Mouse (Mus musculus) Patski (cell line): ENCODE measurements around the gene Ppargc1a. TPM values are rescaled to one million over a fixed set of nuclear protein-coding genes. Genes with fewer than 3 reads are reported as not detected.

ENCODE experiments used
- ATAC-seq: fragments of 100-300 bp; one replicate; pipeline ENCODE4 v1.8.0; 2021
- CTCF ChIA-PET: fragments of 350-600 bp; sonication (Branson Sonifier 250); formaldehyde crosslinking; loops from one replicate; lab custom pipeline; 2022; ENCODE audit warnings: inconsistent platforms; lab: Charles Lee
- POLR2A ChIA-PET: fragments of 350-600 bp; sonication (Branson Sonifier 250); formaldehyde crosslinking; loops from one replicate; lab custom pipeline; 2022; ENCODE audit warnings: antibody characterized with exemption, inconsistent platforms; lab: Charles Lee
- DNase-seq: peaks from one replicate; pipeline ENCODE4 v3.0.0-alpha.2; 2011; ENCODE audit warnings: low read depth, low spot score
- H3K27me3 ChIP-seq: fragments of 371-371 bp; one replicate; pipeline ENCODE4 v1.5.1; 2021
- CTCF ChIP-seq: fragments of 100-300 bp; IDR thresholded peaks from one replicate; pipeline ENCODE4 v1.5.1; 2021
- in situ Hi-C: fragments of 300-500 bp; cut with MboI; formaldehyde crosslinking; loops from 3 replicates; pipeline ENCODE4 v1.11.1; 2018; ENCODE audit warnings: low pct_unique_long_range_greater_than_20kb, mixed read lengths
- polyA plus RNA-seq: library from polyadenylated mRNA; unstranded; gene quantifications from one replicate; pipeline ENCODE4 v1.2.3, GENCODE M21; 2021

Ppargc1a gene
- polyA plus RNA-seq, 1 experiment from 2014 or later: 97.9 TPM

- no peak for DNase-seq
- no peaks in the 10 kb centered on the region for H3K27me3 ChIP-seq
- in situ Hi-C loops: no loop called here
- ChIA-PET POLR2A (interaction anchor here (0.5 to 1.3 kb wide), 4 partner anchors 9 to 610 kb away, joined by 3 to 4 read pairs (median 3); no protein-coding TSS in a partner anchor), CTCF (interaction anchor here (0.8 to 1.9 kb wide), 8 partner anchors 8 to 507 kb away, joined by 3 to 8 read pairs (median 3); no protein-coding TSS in a partner anchor)
- TF ChIP-seq CTCF: no peak
- no peak for ATAC-seq
These were observed 23.3 kb downstream of the Ppargc1a start for GRCm38 (mm10) chr5:51544141-51544735.

GRCm38 (mm10) chr5:51541557-51541956, 26.0 kb downstream of the Ppargc1a start:
- no peak for DNase-seq
- in situ Hi-C loops: no loop called here
- no peak for ATAC-seq
- H3K27me3 ChIP-seq: no peaks in the 10 kb centered on the region
- POLR2A ChIA-PET: no interaction called here
- CTCF ChIA-PET: no interaction called here
- no peak for TF ChIP-seq CTCF

- in situ Hi-C loops: no loop called here
- ChIA-PET POLR2A (interaction anchor here (0.6 kb wide), 1 partner anchor 55 kb away, joined by 3 read pairs; no protein-coding TSS in a partner anchor), CTCF (interaction anchor here (1.0 kb wide), 2 partner anchors 12 kb away, joined by 3 read pairs; no protein-coding TSS in a partner anchor)
These were observed 26.7 kb downstream of the Ppargc1a start for GRCm38 (mm10) chr5:51540816-51541215.

GRCm38 (mm10) chr5:51539563-51539962, 28.0 kb downstream of the Ppargc1a start:
- H3K27me3 ChIP-seq: no peaks in the 10 kb centered on the region
- no peak for ATAC-seq
- DNase-seq: no peak
- in situ Hi-C loops: no loop called here
- no peak for TF ChIP-seq CTCF
- ChIA-PET POLR2A (interaction anchor here (1.0 kb wide), 1 partner anchor 14 kb away, joined by 3 read pairs; no protein-coding TSS in a partner anchor), CTCF (no interaction called here)

More at GRCm38 (mm10) chr5:51540816-51541215, 26.7 kb downstream of the Ppargc1a start:
- DNase-seq (no peak), ATAC-seq (no peak)
- TF ChIP-seq CTCF: peak; percentile 42
- H3K27me3 ChIP-seq: no peaks in the 10 kb centered on the region

- H3K27me3 ChIP-seq: no peaks in the 10 kb centered on the region
- DNase-seq: no peak
- in situ Hi-C loops: no loop called here
- POLR2A ChIA-PET: interaction anchor here (0.6 kb wide), 1 partner anchor 379 kb away, joined by 3 read pairs; no protein-coding TSS in a partner anchor
- no peak for TF ChIP-seq CTCF
- no peak for ATAC-seq
- CTCF ChIA-PET: interaction anchor here (1.2 to 1.4 kb wide), 3 partner anchors 8 to 36 kb away, joined by 3 to 6 read pairs (median 3); no protein-coding TSS in a partner anchor
These were observed 29.2 kb downstream of the Ppargc1a start for GRCm38 (mm10) chr5:51538319-51538718.

GRCm38 (mm10) chr5:51537646-51538030, 29.9 kb downstream of the Ppargc1a start:
- in situ Hi-C loops: no loop called here
- POLR2A ChIA-PET: no interaction called here
- no peak for DNase-seq
- CTCF ChIA-PET: interaction anchor here (1.1 to 1.4 kb wide), 4 partner anchors 9 to 35 kb away, joined by 3 to 6 read pairs (median 3); no protein-coding TSS in a partner anchor
- TF ChIP-seq CTCF: no peak
- no peaks in the 10 kb centered on the region for H3K27me3 ChIP-seq
- no peak for ATAC-seq

GRCm38 (mm10) chr5:51537009-51537645, 30.4 kb downstream of the Ppargc1a start:
- ATAC-seq (no peak), DNase-seq (no peak)
- no peak for TF ChIP-seq CTCF
- POLR2A ChIA-PET: no interaction called here
- no peaks in the 10 kb centered on the region for H3K27me3 ChIP-seq
- CTCF ChIA-PET: interaction anchor here (0.7 to 1.6 kb wide), 6 partner anchors 12 to 496 kb away, joined by 3 to 6 read pairs (median 3); partner anchors contain the start of gene Ppargc1a
- in situ Hi-C loops: no loop called here

- DNase-seq (no peak), ATAC-seq (no peak)
- CTCF ChIA-PET: interaction anchor here (0.8 to 1.6 kb wide), 4 partner anchors 9 to 86 kb away, joined by 3 to 4 read pairs (median 3); no protein-coding TSS in a partner anchor
- in situ Hi-C loops: no loop called here
- no peak for TF ChIP-seq CTCF
- no peaks in the 10 kb centered on the region for H3K27me3 ChIP-seq
- POLR2A ChIA-PET: interaction anchor here (0.7 to 1.1 kb wide), 2 partner anchors 18 to 494 kb away, joined by 3 to 5 read pairs; no protein-coding TSS in a partner anchor
These were observed 33.1 kb downstream of the Ppargc1a start for GRCm38 (mm10) chr5:51534456-51534855.

- no peaks in the 10 kb centered on the region for H3K27me3 ChIP-seq
- no peak for TF ChIP-seq CTCF
- ATAC-seq: no peak
- ChIA-PET POLR2A (interaction anchor here (1.0 kb wide), 1 partner anchor 179 kb away, joined by 3 read pairs; no protein-coding TSS in a partner anchor), CTCF (no interaction called here)
- DNase-seq: no peak
- in situ Hi-C loops: no loop called here
These were observed 36.2 kb downstream of the Ppargc1a start for GRCm38 (mm10) chr5:51531286-51531685.

GRCm38 (mm10) chr5:51529444-51529843, 38.1 kb downstream of the Ppargc1a start:
- in situ Hi-C loops: no loop called here
- ChIA-PET POLR2A (interaction anchor here (1.2 to 1.4 kb wide), 2 partner anchors 10 to 62 kb away, joined by 3 to 6 read pairs; no protein-coding TSS in a partner anchor), CTCF (interaction anchor here (1.9 kb wide), 1 partner anchor 10 kb away, joined by 6 read pairs; no protein-coding TSS in a partner anchor)
- DNase-seq (no peak), ATAC-seq (no peak)
- no peaks in the 10 kb centered on the region for H3K27me3 ChIP-seq
- TF ChIP-seq CTCF: no peak
